Mouse (Mus musculus) frontal cortex, adult 2 months (tissue): ENCODE results near the gene Il4ra. TPM values are rescaled to one million over a fixed set of nuclear protein-coding genes. Genes with fewer than 3 reads are reported as not detected.

ENCODE experiments used
- DNase-seq, 2 experiments: peaks; one replicate each; pipeline ENCODE4 v3.0.0; 2022; ENCODE audit warnings: low spot score in 1 of 2; ENCODE audit errors: extremely low spot score in 1 of 2
- polyA plus RNA-seq: library from polyadenylated mRNA; depleted of rRNA; stranded (reverse); fragments of >200 nt; gene quantifications from 2 replicates; pipeline ENCODE4 v1.2.3, GENCODE M21; 2012; rRNA removed

Gene Il4ra
- polyA plus RNA-seq, 1 experiment = 4.8 TPM

DNA sequence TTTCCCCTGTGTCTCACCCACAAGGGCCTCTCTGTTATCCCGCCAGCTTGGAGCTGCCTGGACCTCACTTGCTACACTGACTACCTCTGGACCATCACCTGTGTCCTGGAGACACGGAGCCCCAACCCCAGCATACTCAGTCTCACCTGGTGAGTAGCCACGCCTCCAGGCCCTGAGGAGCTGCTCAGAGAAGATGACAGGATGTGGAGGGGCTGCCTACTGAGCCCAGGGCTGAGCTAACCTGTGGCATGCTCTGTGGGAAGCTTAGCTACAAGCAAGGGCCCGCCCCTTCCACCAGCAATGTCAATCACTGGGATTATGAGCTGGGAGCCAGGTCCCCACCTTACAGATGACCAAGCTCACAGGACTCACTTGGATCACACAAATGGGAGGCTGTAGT lies 73.3 kb downstream of the Il4ra start:
- DNase-seq = no peak

DNA sequence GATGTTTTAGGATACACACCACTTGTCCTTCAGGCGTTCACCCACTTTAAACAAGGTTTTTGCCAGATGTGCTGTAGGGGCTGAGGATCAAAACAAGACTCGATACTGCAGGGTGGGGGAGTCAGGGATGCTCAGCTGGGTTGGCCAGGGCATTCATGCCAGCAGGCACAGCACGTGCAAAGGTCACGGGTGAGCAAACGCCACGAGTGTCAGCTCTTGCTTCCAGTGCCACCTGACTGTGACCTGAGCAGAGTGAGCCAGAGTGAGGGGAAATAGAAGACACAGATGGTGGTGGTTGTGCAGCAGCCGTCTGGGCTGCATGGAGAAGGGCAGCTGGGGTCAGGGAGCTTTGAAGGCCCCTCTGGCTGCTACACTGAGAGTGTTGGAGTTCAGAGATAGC lies 73.9 kb downstream of the Il4ra start:
- no peak for DNase-seq

Other genes with a start within 250 kb of the Il4ra start
- gene Kdm8, start 107.4 kb upstream of the Il4ra start, polyA plus RNA-seq = 5.1 and 6.0 TPM in 2 replicates
- gene Nsmce1, start 60.5 kb upstream of the Il4ra start, polyA plus RNA-seq = 28.6 and 30.0 TPM in 2 replicates
- gene Il21r, start 51.3 kb downstream of the Il4ra start, polyA plus RNA-seq = 1.2 and 1.5 TPM in 2 replicates
- 56.8 and 60.1 TPM in 2 replicates for gene Gtf3c1, start 155.7 kb downstream of the Il4ra start, polyA plus RNA-seq
- 15.9 and 16.0 TPM in 2 replicates for gene D430042O09Rik, start 155.8 kb downstream of the Il4ra start, polyA plus RNA-seq